Mouse (Mus musculus): ENCODE results near the gene Zfp36. TPM values are rescaled to one million over a fixed set of nuclear protein-coding genes. Genes with fewer than 3 reads are reported as not detected.

The Zfp36 gene
- polyA plus RNA-seq, 2 experiments: 12.3 to 16.0 TPM

DNA sequence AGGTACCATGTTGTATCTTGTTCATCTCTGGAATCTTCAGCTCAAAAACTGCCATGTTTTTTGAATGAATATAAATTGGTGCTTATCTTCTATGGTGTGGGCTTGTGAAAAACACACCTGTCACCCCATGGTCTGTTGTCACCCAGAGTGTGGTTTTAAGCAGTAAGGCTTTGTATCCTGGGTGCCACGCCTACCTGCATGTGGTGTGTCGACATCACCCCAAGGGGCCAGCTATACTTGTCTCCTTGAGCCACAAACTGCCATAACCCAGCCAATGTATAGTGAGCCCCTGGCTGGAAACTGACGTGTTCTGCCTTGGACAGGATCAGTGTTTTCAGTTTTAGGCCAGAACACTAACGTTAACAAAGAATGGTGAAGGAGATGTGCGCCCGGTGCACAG, 4.1 kb upstream of the Zfp36 start:
- Histone ChIP-seq H3K27ac (replicated peaks; ENCODE audit: low read depth, low read length) (no peak overlapping the region), H3K4me3 (replicated peaks; ENCODE audit: low read length) (no peak overlapping the region), H3K4me2 (replicated peaks; ENCODE audit: low read depth, low read length, severe bottlenecking) (no peak overlapping the region), H3K9ac (ENCODE audit: low read depth, low read length, severe bottlenecking) (no peak overlapping the region), H3K4me1 (ENCODE audit: control insufficient read depth, insufficient read depth, low read length) (peaks cover 41% of the 10 kb centered on the region), H3K36me3 (ENCODE audit: control insufficient read depth, insufficient read depth, low read length) (peaks cover 17% of the 10 kb centered on the region), H3K9me3 (ENCODE audit: control insufficient read depth, low read length) (no peaks in the 10 kb centered on the region), H3K27me3 (ENCODE audit: control insufficient read depth, insufficient read depth, low read length) (no peaks in the 10 kb centered on the region)
- 85% methylated on average over 6 of the region's 6 CpGs for WGBS
- DNase-seq (ENCODE audit: low spot score): no peak
- ATAC-seq (ENCODE audit: low FRiP score, low read depth): no peak
- no peak for TF ChIP-seq POLR2A (IDR thresholded peaks at IDR 0.05; ENCODE audit: borderline replicate concordance, extremely low read depth, insufficient read depth, insufficient read length)

DNA sequence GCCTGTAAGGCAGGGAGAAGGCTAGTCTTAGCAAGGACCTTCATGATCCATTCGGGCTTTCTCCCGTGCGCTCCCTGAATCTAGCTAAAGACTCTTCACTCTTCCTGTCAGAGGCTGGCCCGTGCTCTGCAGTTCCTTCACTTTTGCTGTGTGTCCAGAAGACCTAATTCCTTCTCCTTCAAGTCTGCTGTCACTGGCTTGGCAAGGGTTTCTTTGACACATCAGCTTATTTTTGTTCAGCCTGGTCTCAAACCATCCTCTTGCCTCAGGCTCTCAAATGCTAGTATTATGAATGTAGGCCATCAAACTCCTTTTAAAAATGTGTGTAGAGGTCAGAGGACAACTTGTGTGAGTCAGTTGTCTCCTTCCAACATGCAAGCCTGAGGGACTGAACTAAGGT, 3.6 kb upstream of the Zfp36 start:
- 85% methylated on average over 4 of the region's 4 CpGs for WGBS
- Histone ChIP-seq H3K4me1 (ENCODE audit: control insufficient read depth, insufficient read depth, low read length) (peaks cover 42% of the 10 kb centered on the region), H3K9ac (ENCODE audit: low read depth, low read length, severe bottlenecking) (no peak overlapping the region), H3K36me3 (ENCODE audit: control insufficient read depth, insufficient read depth, low read length) (peaks cover 11% of the 10 kb centered on the region), H3K4me2 (replicated peaks; ENCODE audit: low read depth, low read length, severe bottlenecking) (no peak overlapping the region), H3K4me3 (replicated peaks; ENCODE audit: low read length) (no peak overlapping the region), H3K27me3 (ENCODE audit: control insufficient read depth, insufficient read depth, low read length) (no peaks in the 10 kb centered on the region), H3K27ac (replicated peaks; ENCODE audit: low read depth, low read length) (no peak overlapping the region), H3K9me3 (ENCODE audit: control insufficient read depth, low read length) (no peaks in the 10 kb centered on the region)
- ATAC-seq (ENCODE audit: low FRiP score, low read depth) (no peak), DNase-seq (ENCODE audit: low spot score) (no peak)
- no peak for TF ChIP-seq POLR2A (IDR thresholded peaks at IDR 0.05; ENCODE audit: borderline replicate concordance, extremely low read depth, insufficient read depth, insufficient read length)

DNA sequence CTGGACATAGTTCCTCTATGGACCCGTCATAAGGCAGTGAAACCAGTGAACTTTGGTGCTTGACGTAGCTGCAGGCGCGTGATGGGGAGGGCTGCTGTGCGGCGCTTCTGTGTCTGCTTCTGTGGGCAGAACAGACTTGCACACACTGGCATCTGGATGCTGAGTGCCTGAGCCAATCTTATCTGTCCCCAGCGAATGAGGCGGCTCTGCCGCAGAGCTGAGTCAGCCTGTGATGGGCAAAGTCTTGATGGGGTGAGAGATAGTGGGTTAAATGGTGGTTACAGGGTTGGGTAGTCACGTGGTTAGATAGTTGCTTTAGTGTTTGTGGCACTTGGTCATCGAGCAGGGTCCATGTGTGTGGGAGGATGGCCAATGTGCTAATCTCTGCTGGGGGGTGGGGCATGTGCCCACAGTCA, 2.9 kb upstream of the Zfp36 start:
- H3K4me1 ChIP-seq (ENCODE audit: control insufficient read depth, insufficient read depth, low read length): peaks cover 48% of the 10 kb centered on the region

DNA sequence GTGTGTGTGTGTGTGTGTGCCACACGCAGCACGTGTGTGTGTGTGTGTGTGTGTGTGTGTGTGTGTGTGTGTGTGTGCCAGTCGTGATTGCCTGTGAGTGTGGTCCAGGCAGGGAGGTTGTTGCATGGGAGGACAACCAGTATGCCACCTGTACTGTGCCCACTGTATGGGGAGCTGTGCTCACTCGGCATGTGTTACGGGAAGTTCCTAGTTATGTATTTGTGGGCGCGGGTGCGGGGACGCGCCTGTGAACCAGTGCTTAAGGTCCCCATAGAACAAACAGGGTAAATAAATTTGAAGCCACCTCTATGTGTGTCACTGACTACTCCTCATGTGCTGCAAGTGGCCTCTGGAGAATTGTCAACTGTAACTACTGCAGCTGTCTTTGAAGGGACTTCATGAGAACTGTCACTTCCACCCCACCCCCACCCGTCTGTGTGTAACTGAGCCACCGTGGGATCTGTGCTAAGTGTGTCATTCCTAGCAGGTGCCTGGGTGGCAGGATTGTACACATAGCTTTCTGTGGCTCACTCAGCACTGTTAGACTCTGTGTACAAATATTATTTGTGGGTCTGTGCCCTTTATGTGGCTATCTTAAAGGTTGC, 2.4 kb upstream of the Zfp36 start:
- Histone ChIP-seq H3K27ac (replicated peaks; ENCODE audit: low read depth, low read length) (peak overlapping the region; percentile 95), H3K9me3 (ENCODE audit: control insufficient read depth, low read length) (no peaks in the 10 kb centered on the region), H3K4me3 (replicated peaks; ENCODE audit: low read length) (peak overlapping the region; percentile 36), H3K4me1 (ENCODE audit: control insufficient read depth, insufficient read depth, low read length) (peaks cover 53% of the 10 kb centered on the region), H3K36me3 (ENCODE audit: control insufficient read depth, insufficient read depth, low read length) (peaks cover 7% of the 10 kb centered on the region), H3K9ac (ENCODE audit: low read depth, low read length, severe bottlenecking) (peak overlapping the region; percentile 62), H3K4me2 (replicated peaks; ENCODE audit: low read depth, low read length, severe bottlenecking) (peak overlapping the region; percentile 79), H3K27me3 (ENCODE audit: control insufficient read depth, insufficient read depth, low read length) (no peaks in the 10 kb centered on the region)
- TF ChIP-seq POLR2A (IDR thresholded peaks at IDR 0.05; ENCODE audit: borderline replicate concordance, extremely low read depth, insufficient read depth, insufficient read length): no peak
- no peak for ATAC-seq (ENCODE audit: low FRiP score, low read depth)
- WGBS: 47% methylated on average over 9 of the region's 12 CpGs
- peak; percentile 34 for DNase-seq (ENCODE audit: low spot score)

More for the DNA sequence above, 2.9 kb upstream of the Zfp36 start:
- Histone ChIP-seq H3K4me3 (replicated peaks; ENCODE audit: low read length) (no peak overlapping the region), H3K27ac (replicated peaks; ENCODE audit: low read depth, low read length) (peak overlapping the region; percentile 10; the same call in 1 of the 2 replicates), H3K9ac (ENCODE audit: low read depth, low read length, severe bottlenecking) (no peak overlapping the region), H3K4me2 (replicated peaks; ENCODE audit: low read depth, low read length, severe bottlenecking) (0 out of 2 replicates have a peak overlapping the region, but pooled peaks have one; percentile 4), H3K9me3 (ENCODE audit: control insufficient read depth, low read length) (no peaks in the 10 kb centered on the region), H3K27me3 (ENCODE audit: control insufficient read depth, insufficient read depth, low read length) (no peaks in the 10 kb centered on the region), H3K36me3 (ENCODE audit: control insufficient read depth, insufficient read depth, low read length) (peaks cover 7% of the 10 kb centered on the region; the same call in 1 of the 2 replicates)
- ATAC-seq (ENCODE audit: low FRiP score, low read depth) (no peak), DNase-seq (ENCODE audit: low spot score) (no peak)
- no peak for TF ChIP-seq POLR2A (IDR thresholded peaks at IDR 0.05; ENCODE audit: borderline replicate concordance, extremely low read depth, insufficient read depth, insufficient read length)
- 63% methylated on average over 11 of the region's 11 CpGs for WGBS

DNA sequence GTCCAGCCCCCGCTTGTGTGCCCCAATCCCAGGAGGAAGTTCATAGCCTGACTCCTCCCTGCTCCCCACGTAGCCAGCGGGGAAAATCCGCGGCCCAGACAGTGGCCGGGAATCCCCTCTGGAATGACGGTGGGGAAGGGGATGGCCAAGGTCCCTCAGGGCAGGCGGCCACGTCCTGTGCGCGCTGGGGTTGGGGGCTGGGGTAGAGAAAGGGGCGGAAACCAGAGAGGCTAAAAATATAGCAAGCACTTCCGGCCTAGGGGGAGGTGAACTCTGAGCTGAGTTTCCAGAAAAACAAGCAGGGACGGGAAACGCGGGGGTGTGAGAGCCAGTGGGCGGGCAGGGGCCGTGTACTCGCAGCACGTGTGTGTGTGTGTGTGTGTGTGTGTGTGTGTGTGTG, 1.9 kb upstream of the Zfp36 start:
- H3K9ac ChIP-seq (ENCODE audit: low read depth, low read length, severe bottlenecking): peak overlapping the region; percentile 62
- no peaks in the 10 kb centered on the region for H3K9me3 ChIP-seq (ENCODE audit: control insufficient read depth, low read length)
- H3K4me1 ChIP-seq (ENCODE audit: control insufficient read depth, insufficient read depth, low read length): peaks cover 57% of the 10 kb centered on the region
- ATAC-seq (ENCODE audit: low FRiP score, low read depth) (peak; percentile 67), DNase-seq (ENCODE audit: low spot score) (peak; percentile 90)
- H3K36me3 ChIP-seq (ENCODE audit: control insufficient read depth, insufficient read depth, low read length): peaks cover 11% of the 10 kb centered on the region
- TF ChIP-seq POLR2A (IDR thresholded peaks at IDR 0.05; ENCODE audit: borderline replicate concordance, extremely low read depth, insufficient read depth, insufficient read length): no peak
- peak overlapping the region; percentile 95 for H3K27ac ChIP-seq (replicated peaks; ENCODE audit: low read depth, low read length)
- peak overlapping the region; percentile 36 for H3K4me3 ChIP-seq (replicated peaks; ENCODE audit: low read length)
- H3K4me2 ChIP-seq (replicated peaks; ENCODE audit: low read depth, low read length, severe bottlenecking): peak overlapping the region; percentile 79
- no peaks in the 10 kb centered on the region for H3K27me3 ChIP-seq (ENCODE audit: control insufficient read depth, insufficient read depth, low read length)
- under 1% methylated on average over 18 of the region's 20 CpGs for WGBS

All from limb, embryonic 14.5 days (tissue).